Mouse (Mus musculus) cerebral cortex, adult 2 months (tissue): ENCODE data around the gene Pold4.

Experiments used
- WGBS: fragments of 180-500 bp; shearing (Covaris S2); methylation state at CpG from one replicate; pipeline ENCODE4 v1.1.7; 2018; 5-methylcytosine and 5-hydroxymethylcytosine counted together

The Pold4 gene

DNA sequence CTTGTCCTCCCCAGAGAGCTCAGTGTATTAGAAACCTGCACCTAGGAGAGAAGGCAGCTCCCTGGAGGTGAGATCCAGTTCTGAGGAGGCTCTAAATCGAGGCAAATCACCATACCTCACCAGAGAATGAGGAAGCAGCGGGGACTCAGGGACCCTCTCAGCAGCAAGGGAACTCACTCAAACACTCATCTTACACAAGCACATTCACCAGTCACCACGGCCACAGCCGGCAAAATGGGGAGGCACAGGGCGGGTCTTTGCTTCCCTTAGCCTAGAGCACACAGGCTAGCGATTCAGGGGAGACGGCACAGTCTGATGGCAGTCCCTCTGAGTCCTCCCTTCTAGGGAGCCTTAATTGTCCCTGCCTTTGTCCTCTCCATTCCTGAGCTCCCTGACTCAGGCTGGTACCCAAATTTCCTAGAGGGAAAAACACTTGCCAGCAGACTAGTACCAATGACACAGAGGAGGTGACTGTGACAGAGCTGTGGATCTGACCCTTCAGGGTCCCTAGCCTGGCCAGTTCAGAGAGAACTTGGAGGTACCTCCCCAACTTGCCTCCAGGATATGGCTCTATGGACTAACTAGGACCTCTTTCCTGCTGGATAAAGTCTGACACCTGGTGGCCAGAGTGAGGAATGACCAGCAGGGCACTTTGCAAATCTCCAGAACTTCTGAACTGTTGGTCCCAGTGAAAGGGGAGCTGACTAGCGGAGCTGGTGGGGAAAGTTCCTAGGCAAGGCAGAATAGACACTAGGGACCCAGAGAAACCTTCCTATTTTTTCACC, 3.6 kb upstream of the Pold4 start:
- WGBS: 28% methylated on average over 8 of the region's 8 CpGs

DNA sequence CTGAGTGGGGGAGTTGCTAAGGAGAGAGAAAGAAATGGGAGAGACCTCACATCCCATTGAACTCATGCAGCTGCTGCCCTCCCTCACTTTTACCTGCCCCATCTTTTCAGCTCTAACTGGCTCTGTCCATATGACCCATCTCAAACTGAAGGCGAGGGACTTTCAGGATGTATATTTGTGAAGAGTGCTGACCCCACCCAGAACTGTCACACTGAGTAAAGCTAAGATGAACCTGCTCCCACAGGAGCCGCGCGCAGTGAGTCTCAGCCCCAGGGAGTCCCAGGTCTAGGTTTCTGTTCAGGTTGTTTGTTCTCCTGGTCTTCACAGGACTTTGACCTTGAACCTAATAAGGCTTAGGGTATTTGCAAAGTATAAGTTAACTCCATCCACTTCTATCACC, 2.8 kb upstream of the Pold4 start:
- WGBS: 82% methylated on average over 4 of the region's 4 CpGs

DNA sequence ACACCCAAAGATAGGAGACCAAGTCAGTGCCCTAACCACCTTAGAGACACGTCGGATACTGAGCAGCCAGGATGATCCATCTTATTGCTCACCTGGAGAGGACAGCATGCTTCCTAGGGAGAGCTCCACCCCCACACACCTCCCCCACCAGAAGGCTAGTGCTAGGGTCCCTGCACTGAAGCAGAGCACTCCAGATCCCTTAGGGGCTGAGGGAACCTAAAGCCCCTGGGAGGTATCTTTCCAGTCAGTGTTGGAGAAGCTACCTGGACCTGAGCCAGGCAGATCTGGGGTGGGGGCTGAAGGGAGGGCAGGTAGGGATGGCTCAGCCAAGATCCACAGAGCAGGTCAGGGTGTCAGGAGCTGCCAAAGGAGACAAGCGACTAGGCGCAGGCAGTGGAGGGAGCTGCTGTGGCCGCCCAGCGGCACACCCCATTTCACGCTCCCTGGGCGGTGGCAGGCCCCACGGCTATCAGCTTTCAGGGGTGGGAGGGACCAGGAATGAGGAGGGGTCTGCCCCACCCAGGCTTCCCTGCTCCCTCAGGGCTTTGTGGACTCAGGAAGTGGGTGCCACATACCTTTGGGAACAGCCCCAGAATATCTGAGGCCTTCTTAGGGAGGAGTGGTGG, 2.1 kb upstream of the Pold4 start:
- 75% methylated on average over 9 of the region's 9 CpGs for WGBS

DNA sequence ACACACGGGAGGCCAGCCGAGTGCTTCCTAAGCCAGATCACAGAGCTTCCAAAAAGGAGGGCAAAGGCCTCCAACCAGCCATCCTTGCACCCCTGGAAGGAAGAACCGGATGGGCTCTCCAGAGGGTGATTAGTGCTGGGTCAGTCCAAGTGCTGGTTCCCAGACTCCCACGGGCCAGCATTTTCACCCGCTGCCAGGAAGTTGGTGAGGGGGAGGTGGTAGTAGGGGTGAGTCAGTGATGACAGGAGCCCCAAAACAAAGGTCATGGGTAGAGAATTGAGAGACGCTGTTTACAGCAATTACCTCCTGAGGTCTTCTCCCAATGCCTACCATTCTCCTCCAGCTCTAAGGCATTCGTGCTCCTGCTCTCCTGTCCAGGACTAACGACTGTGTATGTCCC, 1.3 kb upstream of the Pold4 start:
- WGBS: 56% methylated on average over 8 of the region's 8 CpGs

DNA sequence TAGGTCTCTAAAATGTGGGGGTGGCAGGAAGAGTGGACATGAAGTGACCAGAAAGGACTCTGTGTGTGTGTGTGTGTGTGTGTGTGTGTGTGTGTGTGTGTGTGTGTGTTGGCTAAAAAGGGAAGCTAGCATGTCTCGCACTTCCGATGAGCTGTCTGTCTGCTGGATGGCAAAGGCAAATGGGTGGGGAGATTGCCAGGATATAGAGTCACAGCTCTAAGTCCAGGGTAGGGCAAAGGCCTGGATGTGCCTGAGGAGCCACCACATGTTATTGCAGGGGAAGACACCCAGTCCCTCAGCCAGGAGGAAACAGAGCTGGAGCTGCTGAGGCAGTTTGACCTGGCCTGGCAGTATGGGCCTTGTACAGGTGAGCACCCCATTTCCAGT, 480 bp downstream of the Pold4 start:
- WGBS: 0% methylated on average over 2 of the region's 2 CpGs

DNA sequence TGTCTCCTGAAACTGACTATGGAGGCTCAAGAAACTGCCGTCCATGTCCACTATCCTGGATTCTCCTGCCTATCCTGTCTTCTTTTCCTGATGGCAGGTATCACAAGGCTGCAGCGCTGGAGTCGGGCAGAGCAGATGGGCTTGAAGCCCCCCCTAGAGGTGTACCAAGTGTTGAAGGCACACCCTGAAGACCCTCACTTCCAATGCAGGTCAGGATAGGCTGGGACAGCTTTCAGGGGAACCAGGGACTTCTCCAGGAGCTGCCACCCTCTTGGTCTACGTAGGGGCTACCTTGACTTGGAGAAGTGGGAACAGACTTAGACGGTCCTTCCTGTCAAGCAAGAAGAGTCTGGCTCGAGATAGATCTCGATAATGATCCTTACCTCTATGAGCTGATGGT, 952 bp downstream of the Pold4 start:
- 80% methylated on average over 7 of the region's 7 CpGs for WGBS

DNA sequence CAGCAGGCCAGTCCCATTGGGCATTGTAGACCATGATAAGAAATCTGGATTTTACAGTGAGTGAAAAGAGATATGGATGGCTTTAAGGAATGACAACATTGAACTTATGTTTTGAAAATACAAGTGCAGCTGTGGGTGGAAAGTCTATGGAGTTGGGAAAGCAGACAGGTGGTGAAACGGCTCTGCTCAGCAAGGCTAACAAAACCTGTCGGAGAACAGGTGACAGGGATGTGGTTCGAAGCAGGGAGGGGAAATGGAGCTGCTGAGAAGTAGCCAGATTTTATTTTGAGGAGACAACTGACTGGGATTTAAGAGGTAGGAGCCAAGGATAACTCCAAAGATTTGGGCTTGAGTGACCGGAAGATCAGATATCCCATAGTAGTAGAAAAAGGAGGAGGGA, 2.8 kb downstream of the Pold4 start:
- 50% methylated on average over 4 of the region's 4 CpGs for WGBS

DNA sequence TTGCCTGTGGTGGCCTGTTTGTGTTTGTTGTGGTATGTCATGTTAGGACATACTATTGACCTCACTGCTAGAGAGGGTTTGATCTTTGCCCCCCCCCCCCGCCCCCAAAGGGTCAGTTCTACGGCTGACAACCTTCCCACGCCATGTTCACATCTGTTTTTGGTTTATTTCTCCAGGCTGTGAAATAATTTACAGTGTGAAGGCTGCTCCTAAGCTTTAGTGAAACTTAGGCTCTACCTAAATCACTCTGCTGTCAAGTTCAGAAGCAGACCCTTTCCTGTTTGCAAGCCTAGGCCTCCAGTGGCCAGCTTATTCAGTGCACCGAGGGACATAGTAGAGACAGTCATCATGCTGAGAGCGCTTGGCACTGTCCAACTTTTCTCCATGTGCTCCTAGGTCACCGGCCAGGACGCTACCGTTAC, 8.6 kb downstream of the Pold4 start:
- 75% methylated on average over 8 of the region's 8 CpGs for WGBS

DNA sequence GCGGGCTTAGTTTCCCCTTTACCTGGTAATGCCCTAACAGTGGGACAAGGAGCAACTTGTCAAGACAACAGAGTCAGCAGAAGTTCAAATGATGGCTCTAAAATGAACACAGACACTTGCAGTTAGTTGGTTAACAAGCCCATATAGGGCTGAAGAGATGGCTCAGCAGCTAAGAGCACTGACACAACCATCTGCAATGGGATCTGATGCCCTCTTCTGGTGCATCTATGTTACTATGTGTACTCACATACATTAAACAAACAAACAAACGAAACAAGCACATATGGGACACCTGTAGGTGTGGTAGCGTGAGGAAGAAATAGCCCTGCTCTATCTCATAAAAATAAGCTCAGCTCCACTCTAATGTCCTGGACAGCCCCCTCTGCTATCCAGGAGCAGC, 10.7 kb downstream of the Pold4 start:
- 73% methylated on average over 3 of the region's 3 CpGs for WGBS

DNA sequence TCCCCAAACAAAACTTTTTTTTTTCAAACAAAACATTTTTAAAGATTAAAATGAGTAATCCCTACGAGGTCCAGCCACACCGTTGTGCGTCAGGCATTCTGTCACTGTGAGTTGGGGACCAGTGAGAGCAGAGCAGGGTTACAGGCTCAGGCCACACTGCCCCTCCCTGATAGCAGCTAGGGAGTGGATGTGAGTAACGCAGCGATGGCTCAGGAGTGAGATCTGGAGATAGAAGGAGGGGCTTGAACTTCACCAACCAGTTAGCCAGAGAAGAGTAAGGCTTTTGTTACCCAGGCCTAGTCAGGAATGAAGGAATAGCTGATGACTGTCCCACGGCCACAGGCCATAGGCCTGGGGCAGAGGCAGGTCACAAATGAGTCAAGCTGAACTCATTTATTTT, 13.1 kb downstream of the Pold4 start:
- WGBS: 96% methylated on average over 6 of the region's 6 CpGs

DNA sequence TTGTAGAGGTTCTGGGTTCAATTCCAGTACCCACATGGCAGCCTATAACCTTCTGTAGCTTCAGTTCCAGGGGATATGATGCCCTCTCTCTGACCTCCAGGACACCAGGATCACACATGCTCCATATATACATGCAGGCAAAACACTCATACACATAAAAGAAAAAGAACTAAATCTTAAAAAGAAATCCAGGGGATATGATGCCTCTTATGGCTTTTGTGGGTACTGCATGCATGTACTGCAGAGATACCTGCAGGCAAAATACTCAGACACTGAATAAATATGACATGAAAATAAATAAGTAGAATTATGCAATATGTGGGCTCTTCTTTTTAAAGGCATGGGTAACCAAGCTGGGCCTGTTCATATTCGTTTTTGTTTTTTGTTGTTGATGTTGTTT, 15.3 kb downstream of the Pold4 start:
- WGBS: 60% methylated on average over 1 of the region's 1 CpGs

DNA sequence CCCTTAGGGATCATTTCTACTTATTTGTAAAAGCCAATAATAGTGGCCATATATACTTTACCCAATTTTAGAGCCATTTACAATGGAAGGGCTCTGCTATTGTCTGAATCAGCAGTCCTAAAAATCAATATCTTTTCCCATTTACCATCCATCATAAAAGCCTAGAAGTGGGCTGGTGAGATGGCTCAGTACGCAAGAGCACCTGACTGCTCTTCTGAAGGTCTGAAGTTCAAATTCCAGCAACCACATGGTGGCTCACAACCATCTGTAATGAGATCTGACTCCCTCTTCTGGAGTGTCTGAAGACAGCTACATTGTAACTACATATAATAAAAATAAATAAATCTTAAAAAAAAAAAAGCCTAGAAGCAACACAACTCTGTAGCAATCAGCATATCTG, 17.0 kb downstream of the Pold4 start:
- 95% methylated on average over 1 of the region's 1 CpGs for WGBS

DNA sequence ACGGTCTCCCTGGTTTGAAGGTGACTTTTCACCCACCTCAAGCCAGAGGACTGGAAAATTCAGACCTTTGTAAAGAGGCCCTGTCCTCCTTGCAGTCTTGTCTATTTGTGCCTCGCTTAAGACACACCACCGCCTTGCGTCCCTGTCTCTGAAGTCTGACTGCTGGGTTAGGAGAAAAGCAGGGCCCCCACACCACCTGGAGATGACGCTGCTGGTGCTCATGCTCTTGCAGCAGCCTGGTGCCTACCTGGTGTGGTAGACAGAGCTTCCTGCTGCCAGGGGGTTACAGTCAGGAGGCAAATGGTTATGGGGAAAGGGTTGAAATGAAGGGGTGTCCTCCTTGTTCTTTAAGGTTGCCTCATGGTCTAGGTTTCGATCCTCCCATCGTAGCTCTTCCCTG, 22.5 kb downstream of the Pold4 start:
- WGBS: 93% methylated on average over 7 of the region's 7 CpGs

DNA sequence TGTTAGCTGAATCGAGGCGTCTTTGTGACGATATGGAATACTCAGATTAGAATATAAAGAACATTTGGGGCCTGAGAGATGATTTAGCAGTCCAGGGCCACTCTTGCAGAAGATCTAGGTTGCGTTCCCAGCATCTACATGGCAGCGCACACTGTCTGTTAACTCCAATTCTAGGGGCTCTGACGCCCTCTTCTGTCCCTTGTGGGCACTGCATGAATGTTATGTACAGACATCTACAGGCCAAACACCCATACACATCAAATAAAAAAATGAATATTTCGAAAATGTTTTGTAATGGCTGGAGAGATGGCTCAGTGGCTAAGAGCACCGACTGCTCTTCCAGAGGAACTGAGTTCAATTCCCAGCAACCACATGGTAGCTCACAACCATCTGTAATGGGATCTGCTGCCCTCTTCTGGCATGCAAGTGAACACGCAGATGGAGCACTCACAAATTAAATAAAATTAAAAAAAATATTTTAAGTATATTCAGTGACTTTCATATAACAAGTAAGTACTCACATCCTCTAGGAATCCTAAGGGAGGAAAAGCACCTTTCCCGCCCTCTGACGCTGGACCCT, 24.0 kb downstream of the Pold4 start:
- 80% methylated on average over 11 of the region's 11 CpGs for WGBS

DNA sequence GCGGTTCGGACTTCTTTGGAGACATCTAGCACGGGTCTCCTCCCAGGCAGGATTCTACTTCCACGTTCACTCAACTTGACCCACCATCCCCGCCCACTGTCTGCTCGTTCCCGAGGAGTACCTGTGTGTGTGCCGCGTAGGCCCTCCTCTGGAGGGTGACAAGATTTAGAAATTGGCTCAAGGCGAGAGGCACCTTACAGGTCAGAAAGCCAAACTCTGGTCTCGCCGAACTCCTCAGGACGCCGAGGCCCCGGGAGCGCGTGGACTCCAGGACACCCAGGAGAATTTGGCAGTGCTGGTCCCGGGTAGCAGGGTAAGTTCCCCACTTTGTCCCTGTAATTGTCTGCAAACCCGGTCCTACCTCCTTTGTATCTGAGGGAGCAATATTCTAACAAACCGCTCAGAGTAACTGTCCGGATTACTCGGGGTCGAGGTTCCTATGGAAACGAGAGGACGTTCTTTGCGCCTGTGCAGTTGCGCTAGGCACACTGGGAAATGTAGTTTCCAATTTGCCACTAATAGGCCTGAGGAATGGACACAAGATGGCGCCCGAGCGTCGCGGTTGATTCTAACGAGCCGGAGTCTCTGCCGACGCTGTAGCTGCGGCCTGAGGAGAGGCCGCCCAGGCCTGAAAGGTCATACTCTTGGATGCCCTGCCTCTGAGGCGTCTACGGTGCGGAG, 25.7 kb downstream of the Pold4 start:
- WGBS: under 1% methylated on average over 41 of the region's 41 CpGs

DNA sequence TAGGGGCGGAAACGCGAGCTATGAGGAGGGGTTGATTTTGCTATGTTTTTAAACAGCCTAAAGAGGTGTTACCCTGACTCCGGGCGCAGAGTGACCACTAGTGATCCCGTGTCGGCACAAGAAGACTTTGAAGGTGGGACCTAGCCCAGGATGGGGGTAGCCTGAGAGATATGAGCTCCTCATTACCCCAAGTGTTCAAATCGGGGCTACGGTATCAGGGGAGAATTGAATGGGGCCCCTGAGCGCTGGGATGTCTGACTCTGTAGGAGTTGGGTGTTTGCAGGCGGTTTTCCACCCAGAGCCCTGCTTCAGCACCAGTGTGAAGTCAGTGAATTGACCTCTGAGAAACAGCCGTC, 26.2 kb downstream of the Pold4 start:
- 14% methylated on average over 12 of the region's 12 CpGs for whole genome bisulfite sequencing

DNA sequence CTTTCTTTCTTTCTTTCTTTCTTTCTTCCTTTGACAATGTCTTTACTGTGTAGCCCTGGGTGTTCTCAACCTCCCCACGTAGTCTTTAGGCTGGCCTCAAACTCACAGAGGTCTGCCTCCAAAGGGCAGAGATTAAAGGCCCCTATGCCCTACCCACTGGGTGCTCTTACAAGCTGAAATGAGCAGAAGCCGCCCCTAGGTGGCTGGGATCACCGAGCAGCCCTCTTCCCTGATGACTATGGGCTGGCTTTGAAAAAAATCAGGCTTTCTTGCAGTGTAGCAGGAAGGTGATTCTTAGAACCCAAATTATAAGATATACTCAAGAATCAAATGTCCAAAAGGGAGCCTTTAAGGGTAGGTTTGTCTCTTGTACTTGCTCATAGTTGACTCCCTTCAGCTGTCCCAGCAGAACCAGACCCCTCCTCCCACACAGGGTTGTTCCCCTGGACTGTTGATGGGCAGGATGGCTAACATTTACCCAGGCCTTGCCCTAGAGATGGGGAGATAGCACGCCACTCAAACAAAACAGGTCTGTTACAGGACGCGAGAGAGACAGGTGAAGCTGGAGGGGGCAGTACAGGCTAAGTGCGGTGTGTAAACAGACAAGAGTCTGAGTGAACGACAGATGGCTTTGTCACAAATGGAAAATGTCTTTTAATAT, 29.5 kb downstream of the Pold4 start:
- 70% methylated on average over 8 of the region's 8 CpGs for WGBS

DNA sequence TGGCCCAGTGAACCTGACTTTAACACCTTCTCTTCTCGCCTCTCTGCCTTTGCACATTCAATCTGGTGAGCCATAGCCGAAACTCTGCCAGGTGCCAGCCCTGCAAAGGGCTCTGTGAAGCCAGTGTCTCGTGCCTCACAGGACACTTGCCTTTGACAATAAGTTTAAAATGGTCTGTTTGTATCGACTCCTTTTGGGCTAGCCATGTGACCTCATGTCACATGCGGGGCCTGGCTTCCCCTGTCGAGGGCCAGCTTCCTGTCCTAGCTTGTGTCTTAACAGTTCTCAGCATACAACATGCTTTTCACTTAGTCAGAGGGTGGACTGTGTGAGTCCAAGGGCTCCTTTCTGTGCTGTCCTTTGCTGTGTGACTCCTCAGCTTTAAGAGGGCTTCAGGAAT, 31.1 kb downstream of the Pold4 start:
- WGBS: 67% methylated on average over 6 of the region's 6 CpGs

DNA sequence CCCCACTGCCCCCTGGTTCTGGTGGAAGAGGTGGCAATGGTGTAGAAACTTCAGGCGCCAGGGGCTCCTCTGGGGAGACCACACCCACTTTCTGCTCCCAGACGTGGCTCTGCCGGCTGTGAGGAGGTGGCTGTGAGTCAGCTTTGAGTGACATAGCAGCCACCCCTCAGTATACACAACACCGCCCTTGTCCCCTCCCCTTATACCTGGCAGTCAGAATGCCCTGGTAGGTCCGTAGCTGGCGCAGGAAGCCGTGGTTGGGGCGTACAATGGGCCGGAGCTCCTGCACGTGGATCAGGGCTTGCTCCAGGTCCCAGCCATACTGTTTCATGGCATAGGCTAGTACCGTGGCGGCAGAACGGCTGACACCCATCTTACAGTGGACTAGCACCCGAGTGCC, 32.0 kb downstream of the Pold4 start:
- WGBS: 73% methylated on average over 14 of the region's 14 CpGs

DNA sequence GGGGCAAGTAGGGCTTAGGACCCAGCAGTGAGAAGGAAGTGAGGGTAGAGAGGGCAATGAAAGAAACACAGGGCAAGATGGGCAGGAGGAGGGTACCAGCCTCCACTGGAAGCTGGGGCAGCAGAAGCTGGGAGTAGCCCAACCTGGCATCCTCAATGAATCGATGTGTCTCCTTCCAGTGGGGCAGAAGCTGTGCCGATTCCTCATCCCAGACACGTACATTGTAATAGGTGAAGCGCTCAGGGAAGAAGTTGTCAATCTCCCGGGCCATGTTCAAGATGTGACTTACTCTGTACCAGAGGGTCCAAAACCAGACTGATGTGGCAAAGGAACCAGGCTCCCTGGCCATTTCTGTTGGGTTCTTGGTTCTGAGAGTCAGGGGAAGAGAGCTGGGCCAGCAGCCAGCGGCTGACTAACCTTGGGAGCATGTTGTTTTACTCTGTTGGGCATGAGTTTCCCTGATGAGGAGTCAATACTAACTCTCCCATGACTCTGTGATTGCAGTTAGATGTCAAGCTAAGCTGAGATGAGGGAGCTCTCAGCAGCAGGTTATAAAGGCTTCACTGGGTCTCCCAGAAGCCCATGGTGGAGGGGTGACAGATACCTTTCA, 32.6 kb downstream of the Pold4 start:
- 89% methylated on average over 6 of the region's 6 CpGs for WGBS

DNA sequence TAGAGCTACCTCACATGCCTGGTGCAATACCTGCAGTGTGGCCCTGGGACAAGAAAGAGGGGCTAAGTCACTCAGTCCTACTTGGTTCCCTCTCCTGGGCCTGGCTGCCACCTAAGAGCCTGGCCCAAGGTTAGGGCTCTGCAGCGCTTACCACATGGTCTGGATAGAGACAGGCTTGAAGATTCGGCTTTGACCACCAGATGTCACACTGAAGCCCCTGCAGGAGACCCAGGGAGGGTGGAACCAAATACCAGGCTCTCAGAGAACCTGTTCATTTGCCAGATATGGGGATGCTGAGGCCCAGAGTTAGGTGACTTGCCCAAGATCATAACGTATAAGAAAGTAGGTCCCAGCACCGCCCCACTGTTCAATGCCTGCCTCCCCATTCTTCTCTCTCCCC, 34.3 kb downstream of the Pold4 start:
- WGBS: 78% methylated on average over 4 of the region's 4 CpGs
